Mouse (Mus musculus) embryonic facial prominence, embryonic 13.5 days (tissue): ENCODE measurements around the gene Tent5c. TPM values are rescaled to one million over a fixed set of nuclear protein-coding genes. Genes with fewer than 3 reads are reported as not detected.
"Not testable (repeated sequence)": the region's sequence is repeated elsewhere in the genome, so short reads cannot be mapped to it uniquely, and the experiment has no call there.

Experiments
- ATAC-seq: fragments of 200-750 bp; cut with Nextera tagmentation; 2 replicates; pipeline ENCODE4 v1.8.0; 2017; ENCODE audit warnings: low read depth; ENCODE audit not compliant: insufficient number of reproducible peaks, insufficient read depth, low FRiP score, low TSS enrichment
- H3K27ac ChIP-seq: fragments of 300-500 bp; sonication (generic); 2 replicates; pipeline ENCODE4 v1.5.1; 2015; ENCODE audit warnings: moderate library complexity, mild to moderate bottlenecking, inconsistent platforms
- H3K27me3 ChIP-seq: fragments of 300-500 bp; sonication (generic); 2 replicates; pipeline ENCODE4 v1.6.1; 2015; ENCODE audit warnings: mild to moderate bottlenecking, inconsistent platforms
- H3K36me3 ChIP-seq: fragments of 300-500 bp; sonication (generic); 2 replicates; pipeline ENCODE4 v1.6.1; 2015; ENCODE audit warnings: mild to moderate bottlenecking, inconsistent platforms
- H3K4me1 ChIP-seq: fragments of 300-500 bp; sonication (generic); 2 replicates; pipeline ENCODE4 v1.6.1; 2015; ENCODE audit warnings: inconsistent platforms
- H3K4me2 ChIP-seq: fragments of 300-500 bp; sonication (generic); 2 replicates; pipeline ENCODE4 v1.6.1; 2015; ENCODE audit warnings: moderate library complexity, mild to moderate bottlenecking, inconsistent platforms
- H3K4me3 ChIP-seq: fragments of 300-500 bp; sonication (generic); 2 replicates; pipeline ENCODE4 v1.5.1; 2015; ENCODE audit warnings: mild to moderate bottlenecking, inconsistent platforms
- H3K9ac ChIP-seq: fragments of 300-500 bp; sonication (generic); 2 replicates; pipeline ENCODE4 v1.6.1; 2015; ENCODE audit warnings: mild to moderate bottlenecking, inconsistent platforms
- H3K9me3 ChIP-seq: fragments of 300-500 bp; sonication (generic); 2 replicates; pipeline ENCODE4 v1.6.1; 2016; ENCODE audit warnings: inconsistent platforms
- WGBS: fragments of 180-500 bp; shearing (Covaris S2); methylation state at CpG from one replicate; pipeline ENCODE4 v1.1.7; 2015; ENCODE audit warnings: mixed read lengths; 5-methylcytosine and 5-hydroxymethylcytosine counted together
- polyA plus RNA-seq: library from polyadenylated mRNA; unstranded; fragments of >200 nt; fragmentation: Nextera tagmentation; extraction: Ambion mirVana; gene quantifications from 2 replicates; pipeline ENCODE4 v1.2.1, GENCODE M21; 2015

The Tent5c gene
- polyA plus RNA-seq, 1 experiment from 2014 or later, result 4.8 TPM

- 85% methylated on average over 5 of the region's 5 CpGs for WGBS
- no peaks in the 10 kb centered on the region; the same call in 1 of the 2 replicates for H3K27me3 ChIP-seq
- no peak overlapping the region for H3K9ac ChIP-seq
- no peak overlapping the region for H3K27ac ChIP-seq
- H3K4me3 ChIP-seq, result no peak overlapping the region
- H3K4me1 ChIP-seq, result peaks cover 21% of the 10 kb centered on the region
- no peaks in the 10 kb centered on the region for H3K9me3 ChIP-seq
- no peaks in the 10 kb centered on the region for H3K36me3 ChIP-seq
- ATAC-seq, result no peak
- H3K4me2 ChIP-seq, result no peak overlapping the region
Observed at GRCm38 (mm10) chr3:100415671-100416070, 73.5 kb downstream of the Tent5c start.

- not testable (repeated sequence) for H3K27me3 ChIP-seq, ATAC-seq
- WGBS, result 93% methylated on average over 3 of the region's 3 CpGs
Observed at GRCm38 (mm10) chr3:100413586-100413985, 75.5 kb downstream of the Tent5c start.

GRCm38 (mm10) chr3:100411945-100412344 lies 77.2 kb downstream of the Tent5c start:
- Histone ChIP-seq H3K9me3 (no peaks in the 10 kb centered on the region), H3K36me3 (no peaks in the 10 kb centered on the region), H3K4me3 (no peak overlapping the region), H3K9ac (no peak overlapping the region), H3K27ac (peak overlapping the region; percentile 34; the same call in 1 of the 2 replicates), H3K4me1 (peaks cover 10% of the 10 kb centered on the region), H3K4me2 (peak overlapping the region; percentile 37), H3K27me3 (no peaks in the 10 kb centered on the region)
- WGBS, result 44% methylated on average over 7 of the region's 7 CpGs
- ATAC-seq, result no peak

More at GRCm38 (mm10) chr3:100413586-100413985, 75.5 kb downstream of the Tent5c start:
- H3K9me3 ChIP-seq, H3K36me3 ChIP-seq, H3K4me3 ChIP-seq, H3K27ac ChIP-seq, H3K9ac ChIP-seq, H3K4me2 ChIP-seq: not testable (repeated sequence)
- peaks cover 21% of the 10 kb centered on the region for H3K4me1 ChIP-seq

- Histone ChIP-seq H3K9ac (no peak overlapping the region), H3K4me2 (no peak overlapping the region), H3K36me3 (no peaks in the 10 kb centered on the region), H3K9me3 (no peaks in the 10 kb centered on the region), H3K27me3 (no peaks in the 10 kb centered on the region), H3K4me3 (no peak overlapping the region), H3K4me1 (peaks cover 10% of the 10 kb centered on the region), H3K27ac (no peak overlapping the region)
- no peak for ATAC-seq
- 85% methylated on average over 2 of the region's 2 CpGs for WGBS
Observed at GRCm38 (mm10) chr3:100409280-100409679, 79.8 kb downstream of the Tent5c start.

- no peak for ATAC-seq
- no peak overlapping the region for H3K9ac ChIP-seq
- H3K4me1 ChIP-seq, result peaks cover 10% of the 10 kb centered on the region
Observed at GRCm38 (mm10) chr3:100408351-100409043, 80.6 kb downstream of the Tent5c start.

GRCm38 (mm10) chr3:100402656-100403055 lies 86.5 kb downstream of the Tent5c start:
- H3K27me3 ChIP-seq, result no peaks in the 10 kb centered on the region
- no peak overlapping the region for H3K4me3 ChIP-seq
- H3K36me3 ChIP-seq, result no peaks in the 10 kb centered on the region
- H3K27ac ChIP-seq, result no peak overlapping the region
- WGBS, result 92% methylated on average over 4 of the region's 4 CpGs
- no peaks in the 10 kb centered on the region for H3K4me1 ChIP-seq
- H3K9me3 ChIP-seq, result no peaks in the 10 kb centered on the region
- no peak for ATAC-seq
- no peak overlapping the region for H3K9ac ChIP-seq
- no peak overlapping the region for H3K4me2 ChIP-seq

More at GRCm38 (mm10) chr3:100408351-100409043, 80.6 kb downstream of the Tent5c start:
- WGBS, result 83% methylated on average over 2 of the region's 2 CpGs
- Histone ChIP-seq H3K4me3 (no peak overlapping the region), H3K27ac (no peak overlapping the region), H3K36me3 (no peaks in the 10 kb centered on the region), H3K27me3 (no peaks in the 10 kb centered on the region), H3K9me3 (no peaks in the 10 kb centered on the region), H3K4me2 (no peak overlapping the region)

Other genes with a start within 250 kb of the Tent5c start
- gene Man1a2, start 196.2 kb upstream of the Tent5c start, polyA plus RNA-seq, result 64.1 and 64.5 TPM in 2 replicates